Comparison of ENCODE assay signal across 17 mouse cellular contexts in the genomic region with DNA sequence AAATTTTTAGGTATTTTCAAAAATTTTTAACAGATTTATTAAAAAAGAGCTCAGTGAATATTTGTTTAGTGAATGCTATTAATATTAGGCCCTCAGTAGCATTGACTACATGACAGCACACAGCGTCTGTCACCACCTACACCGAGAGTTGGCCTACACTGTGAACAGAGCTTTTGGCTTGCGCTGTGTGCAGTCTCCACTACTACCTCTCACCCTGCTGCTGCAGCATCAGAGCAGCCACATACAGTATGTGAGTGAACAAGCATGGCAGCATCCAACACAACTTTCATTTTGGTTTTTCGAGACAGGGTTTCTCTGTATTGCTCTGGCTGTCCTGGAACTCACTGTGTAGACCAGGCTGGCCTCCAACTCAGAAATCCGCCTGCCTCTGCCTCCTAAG.
"Had no signal": no experiment of that assay in that cellular context is flagged by ENCODE, and none has a peak within 500 bp of the region (broad histone marks: within the 10 kb centered on the region; RNA-seq: fewer than 3 reads in every experiment).

No protein-coding gene starts in this region.

- H3K27me3 ChIP-seq: midbrain, embryonic 12.5 days; neural tube, embryonic 13.5 days; neural tube, embryonic 15.5 days had no signal

- DNase-seq: lung, embryonic 14.5 days; lung, postnatal 10 days; lung, postnatal 4 days; midbrain, embryonic 14.5 days; retina, postnatal 1 day; right cerebral cortex, adult 18-20 months; right cerebral cortex, postnatal 25 days; right cerebral cortex, postnatal 4 days; spleen, adult 18-20 months; thymus, adult 18-20 months; thymus, postnatal 14 days; thymus, postnatal 36 days had no signal

- H3K9ac ChIP-seq: lung, embryonic 14.5 days; midbrain, embryonic 12.5 days; neural tube, embryonic 13.5 days; neural tube, embryonic 15.5 days had no signal

- H3K4me1 ChIP-seq: midbrain, embryonic 10.5 days; midbrain, embryonic 12.5 days; neural tube, embryonic 13.5 days; neural tube, embryonic 15.5 days had no signal

- H3K4me3 ChIP-seq: midbrain, embryonic 10.5 days; midbrain, embryonic 12.5 days; myocyte; neural tube, embryonic 13.5 days; neural tube, embryonic 15.5 days had no signal

- H3K27ac ChIP-seq: midbrain, embryonic 10.5 days; midbrain, embryonic 12.5 days; neural tube, embryonic 13.5 days; neural tube, embryonic 15.5 days had no signal
